Mouse (Mus musculus): ENCODE measurements around the gene Gm7137. TPM values are rescaled to one million over a fixed set of nuclear protein-coding genes. Genes with fewer than 3 reads are reported as not detected.

Gene Gm7137
- polyA plus RNA-seq, 1 experiment from 2014 or later: not detected

GRCm38 (mm10) chr10:77738929-77739328 is 49.1 kb downstream of the Gm7137 start:
- 85% methylated on average over 4 of the region's 4 CpGs for WGBS
- no peaks in the 10 kb centered on the region for H3K36me3 ChIP-seq (ENCODE audit: control insufficient read depth, insufficient read depth, low read length)

More at GRCm38 (mm10) chr10:77738929-77739328, 49.1 kb downstream of the Gm7137 start:
- H3K4me1 ChIP-seq (replicated peaks; ENCODE audit: control insufficient read depth, insufficient read depth): no peaks in the 10 kb centered on the region
- no peak overlapping the region for H3K4me3 ChIP-seq (ENCODE audit: low read depth, low read length)
- DNase-seq (ENCODE audit: low spot score) (no peak), ATAC-seq (ENCODE audit: low FRiP score, low TSS enrichment) (no peak)
- no peak overlapping the region for H3K27ac ChIP-seq (replicated peaks)
- H3K27me3 ChIP-seq (ENCODE audit: control insufficient read depth, insufficient read depth, low read length): no peaks in the 10 kb centered on the region
- no peak overlapping the region for H3K4me2 ChIP-seq (replicated peaks; ENCODE audit: low read depth)
- TF ChIP-seq CTCF (IDR thresholded peaks at IDR 0.05; ENCODE audit: low read depth): no peak
- no peak for TF ChIP-seq EP300 (optimal IDR thresholded peaks at IDR 0.05)
- H3K9ac ChIP-seq (ENCODE audit: low read length): no peak overlapping the region
- 0 out of 2 replicates have a peak, but pooled peaks cover 5% of the 10 kb centered on the region for H3K9me3 ChIP-seq (ENCODE audit: control insufficient read depth, low read length)

Other genes starting within 250 kb of the Gm7137 start
- gene Pttg1ip, start 206.5 kb downstream of the Gm7137 start, polyA plus RNA-seq (2015; fragmentation: Nextera tagmentation; extraction: Ambion mirVana): 278 and 317 TPM in 2 replicates
- 232 and 239 TPM in 2 replicates for gene Sumo3, start 182.1 kb downstream of the Gm7137 start, polyA plus RNA-seq (2015; fragmentation: Nextera tagmentation; extraction: Ambion mirVana)
- 12.6 and 17.3 TPM in 2 replicates for gene Gm49325, start 182.0 kb downstream of the Gm7137 start, polyA plus RNA-seq (2015; fragmentation: Nextera tagmentation; extraction: Ambion mirVana)
- gene Ube2g2, start 165.9 kb downstream of the Gm7137 start, polyA plus RNA-seq (2015; fragmentation: Nextera tagmentation; extraction: Ambion mirVana): 53.8 and 54.5 TPM in 2 replicates
- 0.67 and 0.74 TPM in 2 replicates for gene Tspear, start 101.6 kb downstream of the Gm7137 start, polyA plus RNA-seq (2015; fragmentation: Nextera tagmentation; extraction: Ambion mirVana)
- not detected in 2 replicates for gene Gm19402, start 97.4 kb downstream of the Gm7137 start, polyA plus RNA-seq (2015; fragmentation: Nextera tagmentation; extraction: Ambion mirVana)
- gene Gm9508, start 91.0 kb downstream of the Gm7137 start, polyA plus RNA-seq (2015; fragmentation: Nextera tagmentation; extraction: Ambion mirVana): not detected in 2 replicates
- not detected in 2 replicates for gene Gm10272, start 81.6 kb downstream of the Gm7137 start, polyA plus RNA-seq (2015; fragmentation: Nextera tagmentation; extraction: Ambion mirVana)
- gene Gm10024, start 76.7 kb downstream of the Gm7137 start, polyA plus RNA-seq (2015; fragmentation: Nextera tagmentation; extraction: Ambion mirVana): 0.18 TPM in 1 of 2 replicates, not detected in the other
- gene Gm10142, start 72.4 kb downstream of the Gm7137 start, polyA plus RNA-seq (2015; fragmentation: Nextera tagmentation; extraction: Ambion mirVana): 0.56 and 0.64 TPM in 2 replicates
- gene Krtap12-1, start 67.6 kb downstream of the Gm7137 start, polyA plus RNA-seq (2015; fragmentation: Nextera tagmentation; extraction: Ambion mirVana): 3.2 and 4.5 TPM in 2 replicates
- not detected in 2 replicates for gene Gm10100, start 61.7 kb downstream of the Gm7137 start, polyA plus RNA-seq (2015; fragmentation: Nextera tagmentation; extraction: Ambion mirVana)
- gene Gm18596, start 45.6 kb downstream of the Gm7137 start, polyA plus RNA-seq (2015; fragmentation: Nextera tagmentation; extraction: Ambion mirVana): not detected in 2 replicates
- gene Gm9736, start 36.8 kb downstream of the Gm7137 start, polyA plus RNA-seq (2015; fragmentation: Nextera tagmentation; extraction: Ambion mirVana): not detected in 2 replicates
- gene Gm3233, start 28.5 kb downstream of the Gm7137 start, polyA plus RNA-seq (2015; fragmentation: Nextera tagmentation; extraction: Ambion mirVana): not detected in 2 replicates
- not detected in 2 replicates for gene Gm3238, start 16.9 kb downstream of the Gm7137 start, polyA plus RNA-seq (2015; fragmentation: Nextera tagmentation; extraction: Ambion mirVana)
- not detected in 2 replicates for gene Gm7138, start 11.3 kb downstream of the Gm7137 start, polyA plus RNA-seq (2015; fragmentation: Nextera tagmentation; extraction: Ambion mirVana)
- not detected in 2 replicates for gene Gm3250, start 5.7 kb downstream of the Gm7137 start, polyA plus RNA-seq (2015; fragmentation: Nextera tagmentation; extraction: Ambion mirVana)
- gene Gm9639, start 6.9 kb upstream of the Gm7137 start, polyA plus RNA-seq (2015; fragmentation: Nextera tagmentation; extraction: Ambion mirVana): not detected in 2 replicates
- gene Gm19668, start 10.9 kb upstream of the Gm7137 start, polyA plus RNA-seq (2015; fragmentation: Nextera tagmentation; extraction: Ambion mirVana): not detected in 2 replicates
- not detected in 2 replicates for gene Gm9507, start 23.6 kb upstream of the Gm7137 start, polyA plus RNA-seq (2015; fragmentation: Nextera tagmentation; extraction: Ambion mirVana)
- not detected in 2 replicates for gene Gm2696, start 26.5 kb upstream of the Gm7137 start, polyA plus RNA-seq (2015; fragmentation: Nextera tagmentation; extraction: Ambion mirVana)
- not detected in 2 replicates for gene Krtap10-4, start 38.9 kb upstream of the Gm7137 start, polyA plus RNA-seq (2015; fragmentation: Nextera tagmentation; extraction: Ambion mirVana)
- gene Krtap10-10, start 47.7 kb upstream of the Gm7137 start, polyA plus RNA-seq (2015; fragmentation: Nextera tagmentation; extraction: Ambion mirVana): not detected in 2 replicates
- gene Gm36176, start 58.6 kb upstream of the Gm7137 start, polyA plus RNA-seq (2015; fragmentation: Nextera tagmentation; extraction: Ambion mirVana): not detected in 2 replicates
- not detected in 2 replicates for gene Gm10318, start 64.7 kb upstream of the Gm7137 start, polyA plus RNA-seq (2015; fragmentation: Nextera tagmentation; extraction: Ambion mirVana)
- gene Gm3285, start 73.8 kb upstream of the Gm7137 start, polyA plus RNA-seq (2015; fragmentation: Nextera tagmentation; extraction: Ambion mirVana): not detected in 2 replicates
- 3.3 and 3.6 TPM in 2 replicates for gene Lrrc3, start 114.3 kb upstream of the Gm7137 start, polyA plus RNA-seq (2015; fragmentation: Nextera tagmentation; extraction: Ambion mirVana)
- 0.61 and 0.85 TPM in 2 replicates for gene Trpm2, start 182.4 kb upstream of the Gm7137 start, polyA plus RNA-seq (2015; fragmentation: Nextera tagmentation; extraction: Ambion mirVana)
- gene 1810043G02Rik, start 190.3 kb upstream of the Gm7137 start, polyA plus RNA-seq (2015; fragmentation: Nextera tagmentation; extraction: Ambion mirVana): 16.1 and 18.8 TPM in 2 replicates
- gene Pfkl, start 221.9 kb upstream of the Gm7137 start, polyA plus RNA-seq (2015; fragmentation: Nextera tagmentation; extraction: Ambion mirVana): 82.4 and 86.1 TPM in 2 replicates

Measured in stomach, postnatal 0 days (tissue).